Mouse (Mus musculus) gonadal fat pad, adult 2 months (tissue): ENCODE results near the gene Atg13. TPM values are rescaled to one million over a fixed set of nuclear protein-coding genes. Genes with fewer than 3 reads are reported as not detected.

Experiments used
- DNase-seq: peaks from one replicate; pipeline ENCODE4 v3.0.0-alpha.2; 2012; ENCODE audit warnings: low read depth
- polyA plus RNA-seq: library from polyadenylated mRNA; depleted of rRNA; stranded (reverse); fragments of >200 nt; gene quantifications from 2 replicates; pipeline ENCODE4 v1.2.3, GENCODE M21; 2012

The Atg13 gene
- polyA plus RNA-seq, 1 experiment, result 41.0 TPM

DNA sequence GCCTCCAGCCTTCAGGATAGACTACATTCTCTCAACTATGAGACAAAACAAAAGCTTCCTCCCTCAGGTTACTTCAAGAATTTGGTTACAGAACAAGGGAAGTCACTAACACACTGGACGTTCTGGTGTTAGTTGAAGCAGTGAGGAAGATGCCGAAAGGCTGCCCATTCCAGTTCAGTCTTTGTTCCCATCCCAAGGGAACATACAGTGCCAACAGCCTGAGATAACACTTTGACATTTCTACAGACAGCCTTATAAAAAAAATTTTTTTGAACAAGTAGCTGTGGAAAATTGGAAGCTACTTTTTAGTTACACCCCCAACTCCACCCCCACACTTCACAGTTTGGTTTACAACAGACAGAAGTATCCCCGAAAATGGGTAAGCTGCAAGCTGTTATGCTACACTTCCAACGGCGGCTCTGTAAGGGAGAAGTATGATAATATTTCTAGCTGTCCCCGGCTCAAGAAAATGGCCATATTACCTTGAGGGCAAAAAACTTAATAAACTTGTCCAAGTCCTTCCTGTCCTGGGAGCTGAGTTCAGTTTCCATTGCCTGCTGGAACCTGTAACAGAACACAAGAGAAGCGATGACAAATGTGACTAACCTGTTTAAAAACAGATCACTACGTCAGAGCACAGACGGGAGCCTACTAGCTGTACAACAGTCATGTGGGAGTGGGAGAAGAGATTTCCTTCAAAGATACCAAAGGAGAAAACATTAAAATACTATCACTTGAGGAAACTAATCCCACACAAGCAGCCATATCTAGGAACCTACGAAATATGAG lies 14.7 kb downstream of the Atg13 start:
- no peak for DNase-seq

GRCm38 (mm10) chr2:91689452-91689851 lies 20.9 kb downstream of the Atg13 start:
- DNase-seq, result no peak

DNA sequence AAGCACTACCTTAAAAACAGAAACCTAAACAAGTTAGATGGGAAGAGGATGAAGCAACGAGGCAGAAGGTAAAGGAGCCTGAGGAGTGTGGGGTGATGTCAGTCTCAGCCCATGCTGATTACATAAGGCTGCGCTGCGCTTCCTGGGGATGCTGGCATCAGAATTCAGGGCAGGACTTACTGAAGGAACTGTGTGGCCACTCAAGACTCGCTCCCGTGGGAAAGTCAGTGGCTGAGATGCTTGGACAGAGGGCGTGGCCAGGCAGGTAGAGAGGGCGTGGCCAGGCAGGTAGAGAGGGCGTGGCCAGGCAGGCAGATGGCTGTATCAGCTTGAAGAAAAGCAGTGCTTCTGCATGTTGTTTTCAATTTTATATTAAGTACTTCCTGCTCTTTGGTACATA lies 26.5 kb downstream of the Atg13 start:
- peak; percentile 27 for DNase-seq

DNA sequence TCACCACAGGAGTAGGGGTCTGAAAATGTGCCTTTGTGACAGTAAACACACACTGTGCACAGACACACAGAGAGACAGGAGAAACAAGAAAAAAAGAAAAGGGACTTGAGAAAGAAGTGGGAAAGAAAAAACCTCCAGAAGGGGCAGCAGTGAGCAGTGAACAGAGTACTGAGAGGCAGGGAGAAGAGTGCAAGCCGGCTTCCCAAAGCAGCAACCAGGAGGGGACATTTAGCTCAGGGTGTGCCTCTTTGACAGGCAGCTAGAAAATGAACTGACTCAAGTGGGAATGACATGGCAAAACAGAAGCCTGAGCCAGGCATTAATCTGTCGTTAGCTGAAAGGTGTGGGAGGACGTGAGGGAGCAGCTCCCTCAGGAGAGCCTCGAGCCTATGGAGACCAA lies 27.5 kb downstream of the Atg13 start:
- DNase-seq, result no peak

GRCm38 (mm10) chr2:91676961-91677360 lies 33.4 kb downstream of the Atg13 start:
- DNase-seq, result no peak

GRCm38 (mm10) chr2:91676420-91676819 lies 34.0 kb downstream of the Atg13 start:
- no peak for DNase-seq

DNA sequence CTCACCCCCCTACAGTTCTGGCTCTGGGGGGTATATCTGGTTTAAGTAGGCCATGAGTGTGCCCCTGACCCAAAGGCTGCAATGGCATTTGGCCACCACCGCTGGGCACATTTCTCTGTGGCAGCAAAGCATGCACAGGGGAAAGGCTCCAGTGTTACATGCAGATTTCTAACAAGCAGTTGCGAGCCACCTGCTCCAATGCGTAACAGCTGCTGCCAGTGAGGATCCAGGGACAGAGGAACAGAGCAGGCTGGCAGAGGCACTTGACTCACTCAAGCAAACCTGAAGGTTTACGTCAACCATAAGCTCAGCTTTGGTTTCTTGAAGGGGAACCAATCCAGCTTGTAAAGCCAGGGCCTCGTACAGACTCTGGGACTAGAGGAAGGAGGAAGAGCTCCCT lies 35.5 kb downstream of the Atg13 start:
- no peak for DNase-seq

GRCm38 (mm10) chr2:91673587-91673986 lies 36.8 kb downstream of the Atg13 start:
- no peak for DNase-seq

- DNase-seq, result no peak
Observed at GRCm38 (mm10) chr2:91670038-91670437, 40.3 kb downstream of the Atg13 start.

GRCm38 (mm10) chr2:91669326-91669725 lies 41.0 kb downstream of the Atg13 start:
- DNase-seq, result no peak

- no peak for DNase-seq
Observed at GRCm38 (mm10) chr2:91667747-91668146, 42.6 kb downstream of the Atg13 start.

GRCm38 (mm10) chr2:91666386-91666910 lies 43.9 kb downstream of the Atg13 start:
- DNase-seq, result no peak

- DNase-seq, result no peak
Observed at GRCm38 (mm10) chr2:91664780-91665179, 45.6 kb downstream of the Atg13 start.

DNA sequence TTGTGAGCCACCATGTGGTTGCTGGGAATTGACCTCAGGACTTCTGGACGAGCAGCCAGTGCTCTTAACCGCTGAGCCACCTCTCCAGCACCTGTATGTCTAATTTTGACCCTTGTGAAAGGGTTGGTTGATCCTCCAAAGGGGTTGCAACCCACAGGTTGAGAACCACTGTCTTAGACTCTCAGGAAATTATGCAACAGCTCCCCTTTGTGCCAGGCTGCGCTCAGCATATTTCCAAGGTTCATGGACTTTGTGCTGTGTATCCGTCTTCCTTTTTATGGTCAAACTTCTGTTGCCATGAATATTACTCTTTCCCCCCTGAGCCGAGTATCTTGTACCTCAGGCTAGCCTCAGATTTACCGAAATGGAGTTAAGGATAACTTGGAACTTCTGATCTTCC lies 49.4 kb downstream of the Atg13 start:
- no peak for DNase-seq

- no peak for DNase-seq
Observed at GRCm38 (mm10) chr2:91659657-91660056, 50.7 kb downstream of the Atg13 start.

- no peak for DNase-seq
Observed at GRCm38 (mm10) chr2:91656774-91657173, 53.6 kb downstream of the Atg13 start.

GRCm38 (mm10) chr2:91655827-91656226 lies 54.5 kb downstream of the Atg13 start:
- no peak for DNase-seq

GRCm38 (mm10) chr2:91655388-91655787 lies 55.0 kb downstream of the Atg13 start:
- DNase-seq, result no peak

DNA sequence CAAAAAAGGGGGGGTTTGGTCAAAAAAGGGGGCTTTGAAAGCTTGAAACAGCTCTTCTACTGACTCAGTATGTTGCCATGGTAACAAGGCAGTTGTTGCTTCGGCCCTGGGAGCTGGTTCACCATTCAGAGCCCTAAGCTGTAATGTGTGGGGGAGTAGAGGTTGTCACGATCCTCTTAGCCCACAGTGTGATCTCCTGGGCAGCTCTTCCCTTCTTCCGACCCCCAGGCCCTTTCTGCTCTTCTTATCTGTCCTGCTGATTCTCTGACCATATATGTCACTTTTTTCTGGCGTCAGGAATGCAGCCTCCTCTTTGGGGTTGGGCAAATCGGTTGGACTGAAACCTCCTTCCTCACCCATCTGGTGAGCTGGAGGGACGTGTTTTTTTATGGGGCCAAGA lies 57.5 kb downstream of the Atg13 start:
- DNase-seq, result no peak

GRCm38 (mm10) chr2:91651458-91652258 lies 58.7 kb downstream of the Atg13 start:
- DNase-seq, result no peak

GRCm38 (mm10) chr2:91650360-91650995 lies 59.9 kb downstream of the Atg13 start:
- DNase-seq, result no peak
